Mouse (Mus musculus): ENCODE data around the gene Wipi2.

GRCm38 (mm10) chr5:142604379-142604778, 23.1 kb upstream of the Wipi2 start:
- TF ChIP-seq POLR2A (IDR thresholded peaks at IDR 0.05; ENCODE audit: borderline replicate concordance, insufficient read depth, low read length), result no peak
- no peak for TF ChIP-seq CTCF (IDR thresholded peaks at IDR 0.05; ENCODE audit: borderline replicate concordance, insufficient read depth, low read depth, low read length)

Data from cerebellum, adult 2 months (tissue).